Mouse (Mus musculus): ENCODE data around the gene Slc38a4.

DNA sequence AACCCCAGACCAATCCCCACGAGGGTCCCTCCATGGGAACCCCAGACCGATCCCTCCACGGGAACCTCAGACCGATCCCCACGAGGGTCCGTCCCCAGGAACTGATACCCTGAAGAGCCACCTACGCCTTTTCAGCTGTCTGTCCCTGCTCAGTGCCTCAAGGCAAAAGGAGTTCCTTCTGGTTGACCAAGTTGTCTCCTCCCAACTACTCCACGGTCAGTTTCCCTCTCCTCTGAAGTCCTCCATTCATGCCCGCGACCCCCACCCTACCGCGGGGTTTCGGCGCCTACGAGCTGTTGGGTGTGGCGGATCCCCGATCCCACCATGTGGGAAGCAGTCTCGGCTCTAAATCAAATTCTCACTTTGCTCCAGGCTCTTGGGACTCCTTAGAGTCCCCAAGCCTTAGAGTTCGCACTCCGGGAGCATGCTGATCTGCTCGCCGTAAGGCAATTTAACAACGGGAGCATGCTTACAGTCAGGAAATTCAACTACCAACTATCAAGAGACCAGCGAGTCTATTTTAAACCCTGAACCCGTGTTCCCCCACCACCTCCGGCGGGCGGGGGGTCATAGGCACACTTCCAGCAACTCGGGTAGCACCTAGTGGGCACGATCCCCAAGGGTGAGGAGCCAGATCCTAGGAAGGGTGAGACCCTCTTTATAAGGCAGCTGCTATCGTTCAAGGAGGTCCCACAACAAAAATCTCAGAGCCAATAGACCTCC lies 828 bp downstream of the Slc38a4 start:
- TF ChIP-seq CTCF (IDR thresholded peaks at IDR 0.05; ENCODE audit: extremely low read depth, insufficient read length, insufficient replicate concordance, low read depth, low read length) (no peak), POLR2A (IDR thresholded peaks at IDR 0.05; ENCODE audit: low read depth, low read length) (no peak)
